Mouse (Mus musculus): ENCODE results near the gene Ccdc189.

The Ccdc189 gene

GRCm38 (mm10) chr7:127607150-127607549, 18.8 kb upstream of the Ccdc189 start:
- Histone ChIP-seq H3K36me3 (ENCODE audit: insufficient read depth, low read length) (peaks cover 52% of the 10 kb centered on the region), H3K27me3 (ENCODE audit: insufficient read depth, low read length) (no peaks in the 10 kb centered on the region), H3K4me1 (replicated peaks; ENCODE audit: low read depth, low read length) (peaks cover 27% of the 10 kb centered on the region), H3K9me3 (ENCODE audit: low read length) (peaks cover 51% of the 10 kb centered on the region), H3K4me3 (replicated peaks; ENCODE audit: low read length) (no peak overlapping the region)
- TF ChIP-seq NANOG (IDR thresholded peaks at IDR 0.05; ENCODE audit: borderline replicate concordance, low read length) (no peak), POU5F1 (IDR thresholded peaks at IDR 0.05; ENCODE audit: borderline replicate concordance, low read length) (no peak), CTCF (conservative IDR thresholded peaks at IDR 0.05; ENCODE audit: low read length) (no peak)

GRCm38 (mm10) chr7:127604256-127604655, 15.9 kb upstream of the Ccdc189 start:
- no peaks in the 10 kb centered on the region for H3K27me3 ChIP-seq (ENCODE audit: insufficient read depth, low read length)
- H3K36me3 ChIP-seq (ENCODE audit: insufficient read depth, low read length) = peaks cover 58% of the 10 kb centered on the region
- no peak for TF ChIP-seq POU5F1 (IDR thresholded peaks at IDR 0.05; ENCODE audit: borderline replicate concordance, low read length)
- no peak for TF ChIP-seq CTCF (conservative IDR thresholded peaks at IDR 0.05; ENCODE audit: low read length)
- no peak for TF ChIP-seq NANOG (IDR thresholded peaks at IDR 0.05; ENCODE audit: borderline replicate concordance, low read length)
- H3K4me1 ChIP-seq (replicated peaks; ENCODE audit: low read depth, low read length) = peaks cover 42% of the 10 kb centered on the region
- H3K4me3 ChIP-seq (replicated peaks; ENCODE audit: low read length) = peak overlapping the region; percentile 7; the same call in 1 of the 2 replicates
- peaks cover 22% of the 10 kb centered on the region for H3K9me3 ChIP-seq (ENCODE audit: low read length)

- peaks cover 72% of the 10 kb centered on the region for H3K36me3 ChIP-seq (ENCODE audit: insufficient read depth, low read length)
- peaks cover 42% of the 10 kb centered on the region for H3K4me1 ChIP-seq (replicated peaks; ENCODE audit: low read depth, low read length)
- no peaks in the 10 kb centered on the region for H3K27me3 ChIP-seq (ENCODE audit: insufficient read depth, low read length)
- TF ChIP-seq NANOG (IDR thresholded peaks at IDR 0.05; ENCODE audit: borderline replicate concordance, low read length) (no peak), CTCF (conservative IDR thresholded peaks at IDR 0.05; ENCODE audit: low read length) (no peak), POU5F1 (IDR thresholded peaks at IDR 0.05; ENCODE audit: borderline replicate concordance, low read length) (no peak)
- H3K9me3 ChIP-seq (ENCODE audit: low read length) = peaks cover 9% of the 10 kb centered on the region
- H3K4me3 ChIP-seq (replicated peaks; ENCODE audit: low read length) = no peak overlapping the region
Measured at GRCm38 (mm10) chr7:127602903-127603302, 14.5 kb upstream of the Ccdc189 start.

- no peak for TF ChIP-seq NANOG (IDR thresholded peaks at IDR 0.05; ENCODE audit: borderline replicate concordance, low read length)
- no peak for TF ChIP-seq POU5F1 (IDR thresholded peaks at IDR 0.05; ENCODE audit: borderline replicate concordance, low read length)
- TF ChIP-seq CTCF (conservative IDR thresholded peaks at IDR 0.05; ENCODE audit: low read length) = no peak
- H3K27me3 ChIP-seq (ENCODE audit: insufficient read depth, low read length) = no peaks in the 10 kb centered on the region
- H3K4me3 ChIP-seq (replicated peaks; ENCODE audit: low read length) = no peak overlapping the region
- peaks cover 83% of the 10 kb centered on the region for H3K36me3 ChIP-seq (ENCODE audit: insufficient read depth, low read length)
- peaks cover 50% of the 10 kb centered on the region for H3K4me1 ChIP-seq (replicated peaks; ENCODE audit: low read depth, low read length)
- no peaks in the 10 kb centered on the region for H3K9me3 ChIP-seq (ENCODE audit: low read length)
Measured at GRCm38 (mm10) chr7:127601735-127602134, 13.3 kb upstream of the Ccdc189 start.

GRCm38 (mm10) chr7:127600612-127601011, 12.2 kb upstream of the Ccdc189 start:
- no peak for TF ChIP-seq CTCF (conservative IDR thresholded peaks at IDR 0.05; ENCODE audit: low read length)
- no peak for TF ChIP-seq NANOG (IDR thresholded peaks at IDR 0.05; ENCODE audit: borderline replicate concordance, low read length)
- no peak for TF ChIP-seq POU5F1 (IDR thresholded peaks at IDR 0.05; ENCODE audit: borderline replicate concordance, low read length)
- no peak overlapping the region for H3K4me3 ChIP-seq (replicated peaks; ENCODE audit: low read length)
- H3K4me1 ChIP-seq (replicated peaks; ENCODE audit: low read depth, low read length) = peaks cover 62% of the 10 kb centered on the region
- no peaks in the 10 kb centered on the region for H3K9me3 ChIP-seq (ENCODE audit: low read length)
- H3K27me3 ChIP-seq (ENCODE audit: insufficient read depth, low read length) = no peaks in the 10 kb centered on the region
- H3K36me3 ChIP-seq (ENCODE audit: insufficient read depth, low read length) = peaks cover 95% of the 10 kb centered on the region

DNA sequence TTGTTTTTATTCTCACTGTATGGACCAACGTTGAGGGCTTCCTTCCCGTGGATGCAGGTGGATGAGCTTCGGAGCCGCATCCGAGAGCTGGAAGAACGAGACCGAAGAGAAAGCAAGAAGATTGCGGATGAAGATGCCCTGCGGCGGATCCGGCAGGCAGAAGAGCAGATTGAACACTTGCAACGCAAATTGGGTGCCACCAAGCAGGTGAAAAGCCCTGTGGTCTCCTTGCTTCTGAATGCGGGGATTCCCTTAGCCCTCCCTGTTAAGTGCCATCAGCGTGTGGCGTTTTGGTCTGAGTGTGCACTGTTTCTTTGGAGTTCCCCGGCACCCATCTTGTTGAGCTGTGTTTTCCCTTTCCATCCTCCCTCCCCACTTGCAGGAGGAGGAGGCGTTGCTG, 8.4 kb upstream of the Ccdc189 start:
- H3K36me3 ChIP-seq (ENCODE audit: insufficient read depth, low read length) = peaks cover 100% of the 10 kb centered on the region
- TF ChIP-seq CTCF (conservative IDR thresholded peaks at IDR 0.05; ENCODE audit: low read length) (no peak), POU5F1 (IDR thresholded peaks at IDR 0.05; ENCODE audit: borderline replicate concordance, low read length) (no peak), NANOG (IDR thresholded peaks at IDR 0.05; ENCODE audit: borderline replicate concordance, low read length) (no peak)
- peaks cover 45% of the 10 kb centered on the region for H3K4me1 ChIP-seq (replicated peaks; ENCODE audit: low read depth, low read length)
- H3K9me3 ChIP-seq (ENCODE audit: low read length) = no peaks in the 10 kb centered on the region
- 0 out of 2 replicates have a peak overlapping the region, but pooled peaks have one; percentile 32 for H3K4me3 ChIP-seq (replicated peaks; ENCODE audit: low read length)
- H3K27me3 ChIP-seq (ENCODE audit: insufficient read depth, low read length) = no peaks in the 10 kb centered on the region

- TF ChIP-seq POU5F1 (IDR thresholded peaks at IDR 0.05; ENCODE audit: borderline replicate concordance, low read length) (no peak), CTCF (conservative IDR thresholded peaks at IDR 0.05; ENCODE audit: low read length) (no peak; the same call in 1 of the 2 replicates), NANOG (IDR thresholded peaks at IDR 0.05; ENCODE audit: borderline replicate concordance, low read length) (no peak)
Measured at GRCm38 (mm10) chr7:127592575-127592974, 4.2 kb upstream of the Ccdc189 start.

GRCm38 (mm10) chr7:127591108-127591507, 2.7 kb upstream of the Ccdc189 start:
- peak overlapping the region; percentile 24 for H3K4me3 ChIP-seq (replicated peaks; ENCODE audit: low read length)
- H3K9me3 ChIP-seq (ENCODE audit: low read length) = no peaks in the 10 kb centered on the region
- H3K4me1 ChIP-seq (replicated peaks; ENCODE audit: low read depth, low read length) = peaks cover 58% of the 10 kb centered on the region
- no peaks in the 10 kb centered on the region for H3K27me3 ChIP-seq (ENCODE audit: insufficient read depth, low read length)
- TF ChIP-seq POU5F1 (IDR thresholded peaks at IDR 0.05; ENCODE audit: borderline replicate concordance, low read length) (no peak), NANOG (IDR thresholded peaks at IDR 0.05; ENCODE audit: borderline replicate concordance, low read length) (no peak), CTCF (conservative IDR thresholded peaks at IDR 0.05; ENCODE audit: low read length) (no peak)
- H3K36me3 ChIP-seq (ENCODE audit: insufficient read depth, low read length) = peaks cover 69% of the 10 kb centered on the region

More at GRCm38 (mm10) chr7:127592575-127592974, 4.2 kb upstream of the Ccdc189 start:
- H3K9me3 ChIP-seq (ENCODE audit: low read length) = no peaks in the 10 kb centered on the region
- H3K27me3 ChIP-seq (ENCODE audit: insufficient read depth, low read length) = no peaks in the 10 kb centered on the region
- no peak overlapping the region for H3K4me3 ChIP-seq (replicated peaks; ENCODE audit: low read length)
- H3K4me1 ChIP-seq (replicated peaks; ENCODE audit: low read depth, low read length) = peaks cover 63% of the 10 kb centered on the region
- peaks cover 83% of the 10 kb centered on the region for H3K36me3 ChIP-seq (ENCODE audit: insufficient read depth, low read length)

- no peaks in the 10 kb centered on the region for H3K9me3 ChIP-seq (ENCODE audit: low read length)
- peak overlapping the region; percentile 99 for H3K4me3 ChIP-seq (replicated peaks; ENCODE audit: low read length)
- H3K27me3 ChIP-seq (ENCODE audit: insufficient read depth, low read length) = no peaks in the 10 kb centered on the region
- no peak for TF ChIP-seq CTCF (conservative IDR thresholded peaks at IDR 0.05; ENCODE audit: low read length)
- TF ChIP-seq POU5F1 (IDR thresholded peaks at IDR 0.05; ENCODE audit: borderline replicate concordance, low read length) = no peak
- peaks cover 62% of the 10 kb centered on the region for H3K36me3 ChIP-seq (ENCODE audit: insufficient read depth, low read length)
- peaks cover 62% of the 10 kb centered on the region for H3K4me1 ChIP-seq (replicated peaks; ENCODE audit: low read depth, low read length)
Measured at GRCm38 (mm10) chr7:127589637-127590036, 1.2 kb upstream of the Ccdc189 start.
